Mouse (Mus musculus) heart, postnatal 0 days (tissue): ENCODE results near the gene Pard3b.

Source experiments
- CTCF ChIP-seq: IDR thresholded peaks from 2 replicates; pipeline ENCODE4 v1.5.1; 2016; ENCODE audit warnings: antibody characterized with exemption, control low read depth, low read depth
- EP300 ChIP-seq: IDR thresholded peaks from 2 replicates; pipeline ENCODE4 v1.6.1; 2016; ENCODE audit warnings: antibody characterized with exemption, low read depth

- TF ChIP-seq CTCF (no peak), EP300 (no peak)
These were observed 536.5 kb downstream of the Pard3b start for GRCm38 (mm10) chr1:62175013-62175640.
